Mouse (Mus musculus) gastrocnemius, adult 18-20 months (tissue): ENCODE data around the gene Brinp3. TPM values are rescaled to one million over a fixed set of nuclear protein-coding genes. Genes with fewer than 3 reads are reported as not detected.

Source experiments
- DNase-seq: peaks from one replicate; pipeline ENCODE4 v3.0.0; 2021; ENCODE audit warnings: low spot score
- total RNA-seq, 2 experiments: library from RNA; stranded (reverse); gene quantifications; 2 replicates each; pipeline ENCODE4 v1.2.3; 2021

Brinp3 gene
- total RNA-seq, 2 experiments from 2014 or later, result not detected

- no peak for DNase-seq
Observed at GRCm38 (mm10) chr1:146792826-146793225, 298.3 kb downstream of the Brinp3 start.

GRCm38 (mm10) chr1:146799986-146800553 is 305.5 kb downstream of the Brinp3 start:
- DNase-seq, result no peak

GRCm38 (mm10) chr1:146801821-146802220 is 307.3 kb downstream of the Brinp3 start:
- DNase-seq, result no peak

GRCm38 (mm10) chr1:146807765-146808164 is 313.2 kb downstream of the Brinp3 start:
- no peak for DNase-seq

- no peak for DNase-seq
Observed at GRCm38 (mm10) chr1:146833888-146834287, 339.3 kb downstream of the Brinp3 start.

GRCm38 (mm10) chr1:146844087-146844486 is 349.5 kb downstream of the Brinp3 start:
- no peak for DNase-seq

- DNase-seq, result no peak
Observed at GRCm38 (mm10) chr1:146848892-146849291, 354.3 kb downstream of the Brinp3 start.

GRCm38 (mm10) chr1:146850147-146850546 is 355.6 kb downstream of the Brinp3 start:
- no peak for DNase-seq

- DNase-seq, result no peak
Observed at GRCm38 (mm10) chr1:146898636-146899035, 404.1 kb downstream of the Brinp3 start.

- DNase-seq, result no peak
Observed at GRCm38 (mm10) chr1:146901691-146902090, 407.1 kb downstream of the Brinp3 start.

- DNase-seq, result no peak
Observed at GRCm38 (mm10) chr1:146939463-146940389, 445.2 kb downstream of the Brinp3 start.
